Mouse (Mus musculus) sigmoid colon, adult 10 weeks (tissue): ENCODE data around the gene Asb3. TPM values are rescaled to one million over a fixed set of nuclear protein-coding genes. Genes with fewer than 3 reads are reported as not detected.

ENCODE experiments used
- polyA plus RNA-seq: library from polyadenylated mRNA; stranded (reverse); fragments of 350-450 nt; fragmentation: Illumina TruSeq; extraction: RNeasy Lipid Tissue Mini Kit (QIAGEN cat#74804); gene quantifications from one replicate; pipeline ENCODE4 v1.2.3, GENCODE M21; 2014; ENCODE audit warnings: low read depth, low replicate concordance

Asb3 gene
- polyA plus RNA-seq, result 26.8 TPM

DNA sequence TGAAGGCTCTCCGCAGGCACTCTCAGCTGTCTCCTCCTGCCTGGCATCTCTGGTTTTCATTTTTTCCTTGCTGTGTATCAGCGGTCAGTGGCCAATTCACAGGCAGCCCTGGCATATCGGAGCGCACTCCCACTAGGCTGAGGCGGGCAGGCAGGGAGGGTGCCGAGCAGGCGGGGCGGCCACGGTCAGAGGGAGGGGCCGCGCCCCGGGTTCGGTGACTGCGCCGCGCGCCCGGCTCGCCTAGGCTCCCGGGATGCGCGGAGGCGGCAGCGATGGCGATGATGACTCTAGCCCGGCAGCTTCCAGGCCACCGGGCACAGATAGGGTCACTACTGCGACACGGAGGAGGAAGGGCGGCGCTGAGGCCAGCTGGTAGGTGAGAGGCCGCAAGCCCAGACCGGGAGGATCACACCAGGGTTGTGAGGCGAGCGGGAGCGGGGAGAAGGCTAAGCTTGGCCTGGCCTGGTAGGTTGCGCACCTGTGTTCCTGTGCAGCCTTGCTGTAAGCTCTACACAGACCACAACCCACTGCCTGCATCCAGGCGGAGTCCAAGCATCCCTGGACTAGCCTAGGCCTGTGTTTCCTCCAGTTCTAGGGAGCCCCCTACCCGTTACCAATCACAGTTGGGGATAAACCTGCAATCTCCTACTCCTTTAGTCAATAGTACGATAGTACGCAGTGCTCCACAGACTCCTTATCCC lies at the start of gene Asb3, which contains the start of gene Gpr75:
TSS of gene Asb3 (plus strand) at position 246 of the 701 bp plus-strand sequence.
TSS of gene Gpr75 (plus strand) at position 188 of the 701 bp plus-strand sequence.

DNA sequence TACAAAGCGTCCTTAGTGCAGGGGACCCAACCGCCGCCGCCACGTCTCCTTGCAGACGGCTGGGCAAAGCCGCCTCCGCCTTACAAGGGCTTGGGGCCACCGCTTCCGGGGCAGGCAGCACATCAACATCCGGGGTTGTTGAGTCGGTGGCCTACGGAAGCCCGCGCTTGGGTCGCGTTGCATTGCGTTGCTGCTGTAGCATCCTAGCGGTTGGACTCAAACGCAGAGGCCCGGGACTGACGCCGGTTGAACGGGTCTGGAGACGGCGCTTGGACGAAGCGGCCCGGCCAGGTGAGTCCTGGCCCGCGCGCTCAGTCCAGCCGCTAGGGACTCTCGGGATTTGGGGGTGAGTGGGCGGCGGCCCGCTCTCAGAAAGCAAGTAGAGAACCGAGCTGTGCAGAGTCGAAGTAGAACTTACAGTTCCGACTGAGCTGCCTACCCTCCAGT lies 69.1 kb downstream of the Asb3 start, which contains the start of gene Erlec1:
TSS of gene Erlec1 (minus strand) at position 57 of the 447 bp plus-strand sequence.

DNA sequence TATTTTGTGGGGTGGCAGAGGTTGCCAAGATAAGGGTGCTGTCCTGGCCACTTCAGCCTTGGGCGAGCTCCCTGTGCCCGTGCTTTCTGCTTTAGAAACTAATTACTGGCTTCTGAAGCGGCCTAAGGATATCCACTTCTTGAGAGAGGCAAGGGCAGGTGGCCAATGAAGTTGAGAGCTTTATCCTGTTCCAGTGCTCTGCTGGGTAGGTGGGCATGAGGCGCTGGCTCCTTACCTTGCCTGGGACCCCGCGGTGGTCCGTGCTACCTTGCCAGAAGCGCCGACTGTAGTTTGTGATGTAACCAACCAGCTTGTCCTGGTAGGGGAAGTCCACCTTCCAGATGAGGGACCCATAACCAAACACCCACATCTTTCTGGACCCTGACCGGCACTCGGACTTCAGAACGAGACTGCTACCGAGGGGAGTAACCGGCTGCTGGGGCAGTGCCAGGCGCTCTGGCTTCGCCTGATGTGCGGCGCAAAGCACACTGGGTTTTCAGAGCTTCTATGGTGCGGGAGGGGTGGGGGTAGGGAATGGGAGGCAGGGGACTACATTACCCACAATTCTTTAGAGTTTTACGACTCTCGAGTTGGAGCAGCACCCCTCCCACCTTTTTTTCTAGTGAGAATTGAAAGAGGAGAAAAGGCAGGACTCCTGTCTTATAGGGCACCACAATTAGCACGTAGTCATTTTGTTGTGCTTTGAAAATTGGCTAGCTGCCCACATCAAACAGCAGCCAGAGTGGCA lies 100.8 kb downstream of the Asb3 start, which contains the start of gene Chac2:
TSS of gene Chac2 (minus strand) at position 474 of the 748 bp plus-strand sequence.

Other genes starting within 250 kb of the Asb3 start
- gene Acyp2, start 235.8 kb upstream of the Asb3 start, polyA plus RNA-seq, result 12.3 TPM
- 156 TPM for gene Psme4, start 113.7 kb upstream of the Asb3 start, polyA plus RNA-seq
- gene Gpr75, start 58 bp upstream of the Asb3 start, polyA plus RNA-seq, result 0.47 TPM
- 222 TPM for gene Erlec1, start 68.9 kb downstream of the Asb3 start, polyA plus RNA-seq
- 69.2 TPM for gene Chac2, start 100.9 kb downstream of the Asb3 start, polyA plus RNA-seq